Mouse (Mus musculus) cortical plate, adult 2 months (tissue): ENCODE measurements at regions not wholly inside any gene's neighbourhood (a gene's known extent, or its start where the extent isn't known, plus 50 kb on each side); places are given as distances from the start of the nearest gene placed in this dataset.

ENCODE experiments used
- CTCF ChIP-seq: fragments of 200-500 bp; IDR thresholded peaks from 2 replicates; pipeline ENCODE4 v1.5.1; 2011; ENCODE audit warnings: mild to moderate bottlenecking, control low read depth, low read length; ENCODE audit not compliant: insufficient read depth; ENCODE audit errors: extremely low read depth
- POLR2A ChIP-seq: fragments of 200-500 bp; IDR thresholded peaks from 2 replicates; pipeline ENCODE4 v1.6.1; 2011; ENCODE audit warnings: mild to moderate bottlenecking, low read length, control low read depth; ENCODE audit not compliant: insufficient read depth; ENCODE audit errors: extremely low read depth

DNA sequence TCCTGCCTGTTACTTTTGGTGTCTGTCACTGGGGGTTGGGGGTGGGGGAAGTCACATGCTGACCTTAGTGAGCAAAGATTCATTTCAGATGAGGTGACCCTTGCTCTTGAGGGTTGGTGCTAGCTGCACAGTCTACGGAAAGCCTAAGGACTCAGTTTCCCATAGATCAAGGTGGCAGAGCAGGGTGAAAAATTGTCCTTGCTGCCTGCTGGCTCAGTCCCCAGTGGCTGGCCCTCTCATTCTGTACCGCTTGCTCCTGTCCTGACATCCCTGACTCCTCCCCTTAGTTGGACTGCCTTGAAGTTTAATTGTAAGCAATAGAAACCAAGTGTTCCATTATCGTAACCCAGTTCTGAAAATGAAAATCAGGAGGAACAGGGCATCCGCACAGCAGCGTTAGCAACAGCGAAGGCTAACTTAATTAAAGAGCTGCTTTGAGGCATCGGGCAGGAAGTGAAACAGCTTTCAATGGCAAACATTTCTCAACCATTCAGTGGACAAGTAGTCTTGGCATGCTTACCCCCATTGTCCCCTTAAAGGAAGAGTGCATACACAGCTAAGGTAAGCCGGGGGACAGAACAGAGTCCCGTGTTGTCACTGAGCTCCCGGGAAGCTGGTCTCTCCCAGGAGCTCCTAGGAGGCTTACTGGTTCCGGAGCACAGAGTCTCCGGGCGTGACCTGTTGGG, 151.9 kb upstream of the Id2 start:
- TF ChIP-seq CTCF (no peak), POLR2A (no peak)
